Mouse (Mus musculus) spleen, postnatal 14 days (tissue): ENCODE measurements around the gene Gm14408.
"Not testable (repeated sequence)": the region's sequence is repeated elsewhere in the genome, so short reads cannot be mapped to it uniquely, and the experiment has no call there.

Experiments
- DNase-seq, 2 experiments: peaks; one replicate each; pipeline ENCODE4 v3.0.0; 2021 to 2022; ENCODE audit warnings: low spot score in 2 of 2

Gm14408 gene

GRCm38 (mm10) chr2:176830840-176831239 lies at the start of gene Gm14408:
TSS of gene Gm14408 (plus strand) at chr2:176831140.
- not testable (repeated sequence) for DNase-seq

- not testable (repeated sequence) for DNase-seq
Measured at GRCm38 (mm10) chr2:176798312-176798711, 32.6 kb upstream of the Gm14408 start, which contains the start of gene Gm14295. TSS of gene Gm14295 (plus strand) at chr2:176798612.

GRCm38 (mm10) chr2:176798785-176799184 lies 32.2 kb upstream of the Gm14408 start:
- not testable (repeated sequence) for DNase-seq
